In genomic region chr2:167305382-167306272, GRCm38 (mm10) we compare ENCODE assay signal across 12 mouse cellular contexts. TPM values are rescaled to one million over a fixed set of nuclear protein-coding genes. Genes with fewer than 3 reads are reported as not detected.
DNase-seq lines count a peak whose midpoint lies in the region; ATAC-seq lines count a peak whose summit lies in the region.
"Had no signal": no experiment of that assay in that cellular context is flagged by ENCODE, and none has a peak within 500 bp of the region (broad histone marks: within the 10 kb centered on the region; RNA-seq: fewer than 3 reads in every experiment).

No protein-coding gene starts in this region.

- H3K27ac ChIP-seq in hindbrain, embryonic 10.5 days, result 0 out of 2 replicates have a peak overlapping the region, but pooled peaks have one; percentile 50
- no peak overlapping the region for H3K27ac ChIP-seq in hindbrain, embryonic 11.5 days (ENCODE audit: low read depth, low read length)

- 95% methylated on average over 13 of the region's 13 CpGs for WGBS in hindbrain, embryonic 10.5 days
- 94% methylated on average over 12 of the region's 13 CpGs for WGBS in hindbrain, embryonic 11.5 days

- no peak overlapping the region for H3K4me2 ChIP-seq in hindbrain, embryonic 11.5 days (replicated peaks; ENCODE audit: low read depth, low read length)
- H3K4me2 ChIP-seq: embryonic facial prominence, embryonic 13.5 days had no signal

- H3K4me3 ChIP-seq in hindbrain, embryonic 10.5 days, result no peak overlapping the region
- no peak overlapping the region for H3K4me3 ChIP-seq in hindbrain, embryonic 11.5 days (ENCODE audit: low read depth, low read length)
- H3K4me3 ChIP-seq: embryonic facial prominence, embryonic 13.5 days had no signal

- H3K36me3 ChIP-seq in hindbrain, embryonic 10.5 days, result peaks cover 81% of the 10 kb centered on the region
- H3K36me3 ChIP-seq in hindbrain, embryonic 11.5 days (ENCODE audit: control insufficient read depth, insufficient read depth, low read length), result 0 out of 2 replicates have a peak, but pooled peaks cover 2% of the 10 kb centered on the region

- no peak overlapping the region for H3K9ac ChIP-seq in hindbrain, embryonic 11.5 days (ENCODE audit: low read depth, low read length)
- H3K9ac ChIP-seq: embryonic facial prominence, embryonic 13.5 days had no signal

- no peak for DNase-seq in hindbrain, embryonic 10.5 days (ENCODE audit: low spot score)
- no peak for DNase-seq in hindbrain, embryonic 11.5 days (ENCODE audit: low spot score)
- peak; percentile 9 to 54 for DNase-seq in spleen, postnatal 4 days (ENCODE audit: low spot score in 2 of 2)
- no peak for DNase-seq in spleen, postnatal 36 days (ENCODE audit: low spot score in 2 of 2)
- peak; percentile 61 for DNase-seq in cerebellum, adult 9-11 months
- peak; percentile 39 for DNase-seq in testis, postnatal 10 days (ENCODE audit: low spot score)
- DNase-seq in ovary, postnatal 36 days (ENCODE audit: low spot score), result no peak
- DNase-seq in heart, adult 18-20 months, result no peak
- DNase-seq: lung, postnatal 36 days had no signal

- peaks cover 15% of the 10 kb centered on the region for H3K4me1 ChIP-seq in hindbrain, embryonic 10.5 days (replicated peaks)
- peaks cover 4% of the 10 kb centered on the region; the same call in 1 of the 2 replicates for H3K4me1 ChIP-seq in hindbrain, embryonic 11.5 days (replicated peaks; ENCODE audit: control insufficient read depth, insufficient read depth, low read length)

- no peaks in the 10 kb centered on the region for H3K9me3 ChIP-seq in hindbrain, embryonic 10.5 days
- H3K9me3 ChIP-seq in hindbrain, embryonic 11.5 days (ENCODE audit: control insufficient read depth, low read length), result no peaks in the 10 kb centered on the region
- H3K9me3 ChIP-seq: embryonic facial prominence, embryonic 13.5 days had no signal

- no peaks in the 10 kb centered on the region for H3K27me3 ChIP-seq in hindbrain, embryonic 10.5 days (ENCODE audit: insufficient read depth, poor library complexity, severe bottlenecking)
- H3K27me3 ChIP-seq in hindbrain, embryonic 11.5 days (ENCODE audit: control insufficient read depth, insufficient read depth, low read length), result no peaks in the 10 kb centered on the region
- H3K27me3 ChIP-seq: CH12.LX; embryonic facial prominence, embryonic 13.5 days had no signal

- ATAC-seq in hindbrain, embryonic 11.5 days (ENCODE audit: low FRiP score), result no peak
- ATAC-seq: forebrain, embryonic 14.5 days had no signal

RNA-seq across cellular contexts. Expression of gene B4galt5, which starts 43.4 kb away (rescaled TPM):
- polyA plus RNA-seq in hindbrain, embryonic 10.5 days (2016; fragmentation: Nextera tagmentation; extraction: Ambion mirVana), result 8.4 and 10.6 TPM in 2 replicates
- 15.3 and 19.2 TPM in 2 replicates for polyA plus RNA-seq in hindbrain, embryonic 11.5 days (2014; fragmentation: Nextera tagmentation; extraction: Ambion mirVana)
- 10 to 100 TPM; 12.0 to 13.6 TPM for total RNA-seq in heart, adult 18-20 months (2021)

Comparison
In these comparisons a context has a peak if more than half of its experiments do, and no peak if none do; other contexts are left out.
1. DNase-seq: peak in spleen, postnatal 4 days (2 of 2), cerebellum, adult 9-11 months (single experiment) and testis, postnatal 10 days (single experiment); none in hindbrain, embryonic 10.5 days (single experiment), hindbrain, embryonic 11.5 days (single experiment), spleen, postnatal 36 days (0 of 2), ovary, postnatal 36 days (single experiment) and heart, adult 18-20 months (0 of 2).